Mouse (Mus musculus) liver, postnatal 0 days (tissue): ENCODE data around the gene Sufu.

Source experiments
- CTCF ChIP-seq: sonication (generic); IDR thresholded peaks from 2 replicates; pipeline ENCODE4 v1.5.1; 2016; ENCODE audit warnings: antibody characterized with exemption, low read depth
- EP300 ChIP-seq: IDR thresholded peaks from 2 replicates; pipeline ENCODE4 v1.6.1; 2016; ENCODE audit warnings: antibody characterized with exemption, low read depth, mild to moderate bottlenecking

DNA sequence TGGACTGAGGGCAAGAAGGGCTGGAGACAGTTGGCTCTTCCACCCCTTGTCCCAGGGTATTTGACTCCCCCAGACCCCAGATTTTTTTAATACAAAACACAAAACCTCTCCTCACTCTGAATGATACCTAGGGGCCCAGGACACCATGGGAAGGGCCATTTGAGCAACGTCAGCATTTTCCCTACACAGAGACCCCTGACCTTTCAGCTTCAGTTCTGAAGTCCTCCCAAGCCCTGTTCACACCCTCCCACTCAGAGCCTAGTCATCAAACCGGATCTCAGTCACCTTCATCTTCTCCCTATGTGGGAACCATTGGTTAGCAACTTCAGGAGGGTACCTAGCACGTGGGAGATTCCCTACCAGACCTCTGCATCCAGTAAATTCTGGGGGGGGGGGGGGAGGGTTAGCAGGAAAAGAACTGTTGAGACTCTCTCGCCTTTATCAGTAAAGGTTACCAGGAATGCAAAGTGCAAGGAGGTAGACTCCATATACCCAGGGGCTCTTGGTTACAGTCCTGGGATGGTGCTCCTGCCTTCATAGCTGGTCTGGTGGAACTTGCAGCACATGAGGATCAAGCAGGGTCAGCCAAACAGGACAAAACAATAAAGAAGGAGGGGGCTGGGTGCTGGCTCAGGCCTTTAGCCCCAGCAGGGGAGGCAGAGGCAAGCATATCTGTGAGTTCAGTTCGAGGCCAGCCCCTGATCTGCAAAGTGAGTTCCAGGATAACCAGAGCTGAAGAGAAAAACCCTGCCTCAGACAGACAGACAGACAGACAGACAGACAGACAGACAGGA is 122.3 kb downstream of the Sufu start:
- TF ChIP-seq EP300 = no peak
- TF ChIP-seq CTCF = no peak
